Mouse (Mus musculus) midbrain, embryonic 15.5 days (tissue): ENCODE data around the gene Dpm2. TPM values are rescaled to one million over a fixed set of nuclear protein-coding genes. Genes with fewer than 3 reads are reported as not detected.

ENCODE experiments used
- ATAC-seq: fragments of 200-750 bp; cut with Nextera tagmentation; replicated peaks from 2 replicates; pipeline ENCODE4 v1.8.0; 2017; ENCODE audit warnings: moderate TSS enrichment
- H3K27ac ChIP-seq: fragments of 300-500 bp; sonication (generic); 2 replicates; pipeline ENCODE4 v1.5.1; 2015; ENCODE audit warnings: mild to moderate bottlenecking, inconsistent platforms
- H3K27me3 ChIP-seq: fragments of 300-500 bp; sonication (generic); replicated peaks from 2 replicates; pipeline ENCODE4 v1.6.1; 2015; ENCODE audit warnings: inconsistent platforms
- H3K36me3 ChIP-seq: fragments of 300-500 bp; sonication (generic); replicated peaks from 2 replicates; pipeline ENCODE4 v1.6.1; 2015; ENCODE audit warnings: inconsistent platforms
- H3K4me1 ChIP-seq: fragments of 300-500 bp; sonication (generic); 2 replicates; pipeline ENCODE4 v1.6.1; 2015; ENCODE audit warnings: inconsistent platforms
- H3K4me2 ChIP-seq: fragments of 300-500 bp; sonication (generic); 2 replicates; pipeline ENCODE4 v1.6.1; 2015; ENCODE audit warnings: inconsistent platforms, mild to moderate bottlenecking, moderate library complexity
- H3K4me3 ChIP-seq: fragments of 300-500 bp; sonication (generic); 2 replicates; pipeline ENCODE4 v1.5.1; 2015; ENCODE audit warnings: mild to moderate bottlenecking, inconsistent platforms
- H3K9ac ChIP-seq: fragments of 300-500 bp; sonication (generic); 2 replicates; pipeline ENCODE4 v1.6.1; 2015; ENCODE audit warnings: mild to moderate bottlenecking, inconsistent platforms
- H3K9me3 ChIP-seq: fragments of 300-500 bp; sonication (generic); 2 replicates; pipeline ENCODE4 v1.6.1; 2016; ENCODE audit warnings: inconsistent platforms
- WGBS: fragments of 180-500 bp; shearing (Covaris S2); methylation state at CpG from one replicate; pipeline ENCODE4 v1.1.7; 2015; ENCODE audit warnings: mixed read lengths; 5-methylcytosine and 5-hydroxymethylcytosine counted together
- polyA plus RNA-seq: library from polyadenylated mRNA; unstranded; fragments of >200 nt; fragmentation: Nextera tagmentation; extraction: Ambion mirVana; gene quantifications from 2 replicates; pipeline ENCODE4 v1.2.1, GENCODE M21; 2015

The Dpm2 gene
- polyA plus RNA-seq, 1 experiment from 2014 or later = 145 TPM

DNA sequence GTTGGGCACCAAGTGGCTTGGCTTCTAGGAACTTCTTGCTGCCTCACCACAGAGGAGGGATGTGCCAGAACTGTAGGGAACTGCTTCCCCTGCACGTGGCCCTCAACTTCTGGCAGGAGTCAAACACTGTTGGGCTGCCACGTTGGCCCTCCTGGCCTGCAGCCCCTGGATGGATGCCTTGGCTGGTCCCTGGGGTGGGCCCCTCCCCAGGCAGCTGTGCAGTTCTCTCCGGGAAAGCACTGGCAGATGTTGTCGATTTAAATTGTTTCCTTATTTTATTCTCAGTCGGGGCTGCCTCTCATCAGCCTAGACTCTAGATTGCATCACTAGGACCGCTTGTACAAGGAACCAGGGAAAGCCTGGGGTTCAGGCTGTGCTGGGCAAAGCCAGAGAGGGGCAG lies 20.9 kb upstream of the Dpm2 start:
- H3K27me3 ChIP-seq = no peaks in the 10 kb centered on the region
- WGBS = 77% methylated on average over 6 of the region's 6 CpGs
- ATAC-seq = no peak

DNA sequence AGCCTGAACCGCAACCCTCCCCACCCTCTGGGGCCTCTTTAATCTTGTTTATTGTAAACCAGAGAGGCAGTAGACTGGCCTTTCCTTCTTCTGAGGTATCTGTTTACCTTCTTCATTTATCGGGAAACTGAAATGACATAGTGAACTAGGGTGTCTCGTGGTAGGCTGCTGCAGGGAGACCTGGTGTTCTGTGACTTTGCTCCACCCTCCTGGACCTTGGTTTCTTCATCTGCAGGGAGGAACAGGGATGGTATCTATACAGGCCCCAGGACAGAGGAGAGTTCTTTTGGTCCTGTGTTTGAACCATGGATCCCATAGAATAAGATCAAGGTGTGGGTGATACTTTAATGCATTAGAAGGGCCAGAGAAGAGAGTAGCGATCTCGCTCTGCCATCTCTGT lies 19.4 kb upstream of the Dpm2 start:
- no peak overlapping the region for H3K4me2 ChIP-seq
- no peak for ATAC-seq
- no peaks in the 10 kb centered on the region for H3K36me3 ChIP-seq
- H3K9me3 ChIP-seq = no peaks in the 10 kb centered on the region
- H3K9ac ChIP-seq = no peak overlapping the region
- H3K4me1 ChIP-seq = peaks cover 1% of the 10 kb centered on the region; the same call in 1 of the 2 replicates
- no peak overlapping the region for H3K27ac ChIP-seq
- H3K4me3 ChIP-seq = no peak overlapping the region
- WGBS = 84% methylated on average over 5 of the region's 5 CpGs
- no peaks in the 10 kb centered on the region for H3K27me3 ChIP-seq

More for the DNA sequence above, 20.9 kb upstream of the Dpm2 start:
- Histone ChIP-seq H3K4me1 (no peaks in the 10 kb centered on the region), H3K4me3 (no peak overlapping the region), H3K9ac (no peak overlapping the region), H3K27ac (no peak overlapping the region), H3K4me2 (no peak overlapping the region), H3K36me3 (no peaks in the 10 kb centered on the region), H3K9me3 (no peaks in the 10 kb centered on the region)

- no peaks in the 10 kb centered on the region for H3K27me3 ChIP-seq
- no peak overlapping the region for H3K9ac ChIP-seq
- WGBS = 88% methylated on average over 7 of the region's 7 CpGs
- H3K27ac ChIP-seq = no peak overlapping the region
- no peaks in the 10 kb centered on the region for H3K36me3 ChIP-seq
- H3K4me1 ChIP-seq = peaks cover 7% of the 10 kb centered on the region; the same call in 1 of the 2 replicates
- H3K4me3 ChIP-seq = no peak overlapping the region
- H3K4me2 ChIP-seq = no peak overlapping the region
- no peaks in the 10 kb centered on the region for H3K9me3 ChIP-seq
- ATAC-seq = no peak
Measured at GRCm38 (mm10) chr2:32553592-32554148, 17.0 kb upstream of the Dpm2 start.

- no peak overlapping the region for H3K9ac ChIP-seq
- no peaks in the 10 kb centered on the region for H3K9me3 ChIP-seq
- H3K36me3 ChIP-seq = no peaks in the 10 kb centered on the region
- WGBS = 42% methylated on average over 4 of the region's 4 CpGs
- H3K4me3 ChIP-seq = no peak overlapping the region
- no peak for ATAC-seq
- peak overlapping the region; percentile 7; the same call in 1 of the 2 replicates for H3K27ac ChIP-seq
- H3K4me2 ChIP-seq = no peak overlapping the region
- H3K27me3 ChIP-seq = no peaks in the 10 kb centered on the region
- peaks cover 24% of the 10 kb centered on the region for H3K4me1 ChIP-seq
Measured at GRCm38 (mm10) chr2:32555484-32555883, 15.2 kb upstream of the Dpm2 start.

GRCm38 (mm10) chr2:32556019-32556418 lies 14.6 kb upstream of the Dpm2 start:
- Histone ChIP-seq H3K9me3 (no peaks in the 10 kb centered on the region), H3K4me2 (no peak overlapping the region), H3K4me1 (peaks cover 24% of the 10 kb centered on the region), H3K36me3 (no peaks in the 10 kb centered on the region), H3K4me3 (no peak overlapping the region), H3K9ac (no peak overlapping the region), H3K27me3 (no peaks in the 10 kb centered on the region), H3K27ac (peak overlapping the region; percentile 31; the same call in 1 of the 2 replicates)
- ATAC-seq = no peak
- WGBS = 75% methylated on average over 7 of the region's 7 CpGs

- Histone ChIP-seq H3K36me3 (peaks cover 10% of the 10 kb centered on the region; the same call in 1 of the 2 replicates), H3K9me3 (no peaks in the 10 kb centered on the region), H3K9ac (no peak overlapping the region; the same call in 1 of the 2 replicates), H3K4me1 (peaks cover 24% of the 10 kb centered on the region), H3K27me3 (no peaks in the 10 kb centered on the region), H3K4me3 (no peak overlapping the region), H3K27ac (peak overlapping the region; percentile 72), H3K4me2 (no peak overlapping the region)
- whole genome bisulfite sequencing = 8% methylated on average over 5 of the region's 5 CpGs
- peak; percentile 83 for ATAC-seq
Measured at GRCm38 (mm10) chr2:32559570-32559969, 11.1 kb upstream of the Dpm2 start.

GRCm38 (mm10) chr2:32566536-32567063 lies 4.1 kb upstream of the Dpm2 start:
- Histone ChIP-seq H3K9ac (no peak overlapping the region), H3K27ac (no peak overlapping the region), H3K4me2 (no peak overlapping the region), H3K36me3 (peaks cover 28% of the 10 kb centered on the region), H3K4me1 (peaks cover 9% of the 10 kb centered on the region), H3K9me3 (no peaks in the 10 kb centered on the region), H3K4me3 (no peak overlapping the region), H3K27me3 (no peaks in the 10 kb centered on the region)
- no peak for ATAC-seq
- 46% methylated on average over 4 of the region's 4 CpGs for WGBS

- no peak overlapping the region for H3K27ac ChIP-seq
- H3K4me2 ChIP-seq = no peak overlapping the region
- no peak for ATAC-seq
- H3K27me3 ChIP-seq = no peaks in the 10 kb centered on the region
- H3K9me3 ChIP-seq = no peaks in the 10 kb centered on the region
- WGBS = 76% methylated on average over 5 of the region's 5 CpGs
- H3K4me1 ChIP-seq = peaks cover 23% of the 10 kb centered on the region
- H3K4me3 ChIP-seq = no peak overlapping the region
- peaks cover 28% of the 10 kb centered on the region for H3K36me3 ChIP-seq
- H3K9ac ChIP-seq = no peak overlapping the region
Measured at GRCm38 (mm10) chr2:32568149-32568548, 2.5 kb upstream of the Dpm2 start.

DNA sequence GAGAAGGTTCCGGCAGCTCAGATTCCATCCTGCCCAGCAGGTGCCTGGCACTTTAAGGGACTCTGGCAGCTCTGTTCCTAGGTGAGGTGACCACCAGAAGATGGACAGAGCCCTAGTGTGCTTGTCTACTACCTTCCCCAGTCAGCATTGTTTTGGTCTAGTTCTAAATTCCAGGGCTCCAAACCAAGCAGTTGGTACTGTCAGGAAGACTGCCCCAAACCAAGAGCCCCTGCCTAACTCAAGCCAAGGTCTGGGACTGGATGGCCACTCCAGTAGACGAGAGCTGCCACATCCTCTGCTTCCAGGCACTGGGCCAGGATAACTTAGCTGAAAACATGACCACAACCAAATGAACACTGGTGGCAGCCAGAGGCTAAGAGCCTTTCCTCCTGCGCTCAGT lies 1.7 kb upstream of the Dpm2 start:
- H3K4me1 ChIP-seq = peaks cover 23% of the 10 kb centered on the region
- H3K4me2 ChIP-seq = no peak overlapping the region
- H3K27me3 ChIP-seq = no peaks in the 10 kb centered on the region
- H3K27ac ChIP-seq = no peak overlapping the region
- no peak for ATAC-seq
- H3K36me3 ChIP-seq = peaks cover 22% of the 10 kb centered on the region
- no peak overlapping the region for H3K4me3 ChIP-seq
- 94% methylated on average over 3 of the region's 3 CpGs for WGBS
- no peak overlapping the region for H3K9ac ChIP-seq
- no peaks in the 10 kb centered on the region for H3K9me3 ChIP-seq

DNA sequence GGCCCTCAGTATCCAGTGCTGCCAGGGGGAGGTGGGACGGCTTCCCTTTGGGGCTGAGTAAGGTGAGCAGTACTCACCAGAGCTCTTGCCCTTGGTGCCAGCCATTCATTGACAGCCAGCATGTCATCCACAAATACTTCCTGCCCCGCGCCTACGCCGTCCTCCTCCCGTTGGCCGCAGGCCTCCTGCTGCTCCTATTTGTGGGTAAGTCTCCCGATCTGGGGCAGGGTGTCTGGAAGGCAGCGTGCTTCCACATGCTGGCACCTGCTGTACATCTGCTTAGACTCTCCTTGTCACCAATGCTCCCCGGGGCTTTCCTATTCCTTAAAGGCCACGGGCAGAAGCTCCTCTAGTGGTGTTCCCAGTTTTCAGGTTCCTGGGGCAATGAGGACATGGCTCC lies 1.5 kb downstream of the Dpm2 start:
- H3K36me3 ChIP-seq = peaks cover 9% of the 10 kb centered on the region
- 88% methylated on average over 11 of the region's 11 CpGs for WGBS
- peak overlapping the region; percentile 85; the same call in 1 of the 2 replicates for H3K4me2 ChIP-seq
- H3K4me1 ChIP-seq = peaks cover 36% of the 10 kb centered on the region
- no peak overlapping the region for H3K4me3 ChIP-seq
- no peaks in the 10 kb centered on the region for H3K27me3 ChIP-seq
- ATAC-seq = no peak
- H3K27ac ChIP-seq = no peak overlapping the region
- H3K9ac ChIP-seq = no peak overlapping the region
- H3K9me3 ChIP-seq = no peaks in the 10 kb centered on the region

- Histone ChIP-seq H3K27ac (peak within 1 kb of the TSS; percentile 56), H3K27me3 (peaks cover 6% of the 10 kb centered on the region), H3K36me3 (no peaks in the 10 kb centered on the region), H3K4me2 (peak within 1 kb of the TSS; percentile 100), H3K4me3 (peak within 1 kb of the TSS; percentile 63), H3K4me1 (peaks cover 36% of the 10 kb centered on the region), H3K9me3 (no peaks in the 10 kb centered on the region), H3K9ac (peak within 1 kb of the TSS; percentile 60)
- ATAC-seq = no peak
- WGBS = 77% methylated on average over 6 of the region's 6 CpGs
Measured at GRCm38 (mm10) chr2:32574497-32574896, 3.8 kb downstream of the Dpm2 start, which contains the start of gene Pip5kl1. Gene Pip5kl1 (plus strand): TSS chr2:32574797.

- under 1% methylated on average over 26 of the region's 26 CpGs for WGBS
- Histone ChIP-seq H3K9ac (peak overlapping the region; percentile 60), H3K4me1 (peaks cover 36% of the 10 kb centered on the region), H3K4me2 (peak overlapping the region; percentile 100), H3K27ac (peak overlapping the region; percentile 56), H3K4me3 (peak overlapping the region; percentile 63), H3K27me3 (peaks cover 12% of the 10 kb centered on the region), H3K9me3 (no peaks in the 10 kb centered on the region), H3K36me3 (no peaks in the 10 kb centered on the region)
- ATAC-seq = peak; percentile 55
Measured at GRCm38 (mm10) chr2:32574901-32575585, 4.4 kb downstream of the Dpm2 start.
